Mouse (Mus musculus): Measurements from ENCODE around the gene Sohlh1. TPM values are rescaled to one million over a fixed set of nuclear protein-coding genes. Genes with fewer than 3 reads are reported as not detected.

Sohlh1 gene
- polyA plus RNA-seq, 1 experiment, result 0.18 TPM

GRCm38 (mm10) chr2:25797635-25798034 is 49.4 kb downstream of the Sohlh1 start:
- no peaks in the 10 kb centered on the region for H3K4me1 ChIP-seq (replicated peaks; ENCODE audit: control insufficient read depth, insufficient read depth, low read length)
- DNase-seq, result no peak
- WGBS, result 58% methylated on average over 2 of the region's 2 CpGs
- H3K27ac ChIP-seq (ENCODE audit: control insufficient read depth, insufficient read depth, low read length), result no peak overlapping the region
- TF ChIP-seq POLR2A (IDR thresholded peaks at IDR 0.05; ENCODE audit: control insufficient read depth, extremely low read depth, insufficient read depth, low read length, poor library complexity) (no peak), CTCF (IDR thresholded peaks at IDR 0.05; ENCODE audit: borderline replicate concordance, control insufficient read depth, extremely low read depth, insufficient read depth, low read length, poor library complexity) (no peak)
- no peaks in the 10 kb centered on the region for H3K36me3 ChIP-seq (ENCODE audit: control insufficient read depth, insufficient read depth, low read length)
- H3K27me3 ChIP-seq (ENCODE audit: control insufficient read depth, insufficient read depth, low read length), result no peaks in the 10 kb centered on the region
- no peak overlapping the region for H3K4me3 ChIP-seq (ENCODE audit: control insufficient read depth, insufficient read depth, low read length)

Other genes starting within 250 kb of the Sohlh1 start
- gene Rabl6, start 238.7 kb downstream of the Sohlh1 start, polyA plus RNA-seq (2012; rRNA removed), result 83.4 and 89.6 TPM in 2 replicates
- not detected in 2 replicates for gene Ccdc183, start 229.6 kb downstream of the Sohlh1 start, polyA plus RNA-seq (2012; rRNA removed)
- 4.9 and 12.3 TPM in 2 replicates for gene Tmem141, start 225.2 kb downstream of the Sohlh1 start, polyA plus RNA-seq (2012; rRNA removed)
- gene Fcna, start 219.2 kb downstream of the Sohlh1 start, polyA plus RNA-seq (2012; rRNA removed), result 7.8 TPM in 2 replicates
- gene Lcn8, start 194.1 kb downstream of the Sohlh1 start, polyA plus RNA-seq (2012; rRNA removed), result 0.24 TPM in 1 of 2 replicates, not detected in the other
- gene Lcn5, start 189.3 kb downstream of the Sohlh1 start, polyA plus RNA-seq (2012; rRNA removed), result not detected in 2 replicates
- 0.20 and 0.26 TPM in 2 replicates for gene Lcn6, start 170.5 kb downstream of the Sohlh1 start, polyA plus RNA-seq (2012; rRNA removed)
- 0.73 and 0.84 TPM in 2 replicates for gene Lcn10, start 164.5 kb downstream of the Sohlh1 start, polyA plus RNA-seq (2012; rRNA removed)
- 0.45 and 0.54 TPM in 2 replicates for gene Obp2a, start 147.2 kb downstream of the Sohlh1 start, polyA plus RNA-seq (2012; rRNA removed)
- gene Bmyc, start 140.5 kb downstream of the Sohlh1 start, polyA plus RNA-seq (2012; rRNA removed), result 36.4 and 43.2 TPM in 2 replicates
- not detected in 2 replicates for gene Obp2b, start 110.2 kb downstream of the Sohlh1 start, polyA plus RNA-seq (2012; rRNA removed)
- gene Lcn3, start 81.7 kb downstream of the Sohlh1 start, polyA plus RNA-seq (2012; rRNA removed), result 0.16 TPM in 1 of 2 replicates, not detected in the other
- gene Lcn11, start 70.2 kb downstream of the Sohlh1 start, polyA plus RNA-seq (2012; rRNA removed), result 0.23 and 0.49 TPM in 2 replicates
- 1.0 and 2.4 TPM in 2 replicates for gene Gm13539, start 65.0 kb downstream of the Sohlh1 start, polyA plus RNA-seq (2012; rRNA removed)
- not detected in 2 replicates for gene Glt6d1, start 31.4 kb downstream of the Sohlh1 start, polyA plus RNA-seq (2012; rRNA removed)
- gene Lcn9, start 24.1 kb downstream of the Sohlh1 start, polyA plus RNA-seq (2012; rRNA removed), result not detected in 2 replicates
- 1.1 and 1.2 TPM in 2 replicates for gene Kcnt1, start 16.5 kb upstream of the Sohlh1 start, polyA plus RNA-seq (2012; rRNA removed)
- gene Camsap1, start 136.0 kb upstream of the Sohlh1 start, polyA plus RNA-seq (2012; rRNA removed), result 20.7 and 21.7 TPM in 2 replicates
- gene Ubac1, start 174.5 kb upstream of the Sohlh1 start, polyA plus RNA-seq (2012; rRNA removed), result 61.9 and 66.3 TPM in 2 replicates